Mouse (Mus musculus) liver, embryonic 14.5 days (tissue): ENCODE measurements around the gene Cyth3.

ENCODE experiments used
- CTCF ChIP-seq: IDR thresholded peaks from 2 replicates; pipeline ENCODE4 v1.5.1; 2016; ENCODE audit warnings: antibody characterized with exemption, low read depth, control low read depth
- EP300 ChIP-seq: IDR thresholded peaks from 2 replicates; pipeline ENCODE4 v1.6.1; 2016; ENCODE audit warnings: antibody characterized with exemption, low read depth

- TF ChIP-seq CTCF (peak; percentile 29; the same call in 1 of the 2 replicates), EP300 (no peak)
These were observed 39.2 kb upstream of the Cyth3 start for GRCm38 (mm10) chr5:143583081-143583480.
